Mouse (Mus musculus) kidney, embryonic 16.5 days (tissue): ENCODE measurements at regions not wholly inside any gene's neighbourhood (a gene's known extent, or its start where the extent isn't known, plus 50 kb on each side); places are given as distances from the start of the nearest gene placed in this dataset.

Source experiments
- ATAC-seq: fragments of 200-750 bp; cut with Nextera tagmentation; 2 replicates; pipeline ENCODE4 v1.8.0; 2017; ENCODE audit warnings: moderate TSS enrichment; ENCODE audit not compliant: low FRiP score, low TSS enrichment
- H3K27ac ChIP-seq: fragments of 300-500 bp; sonication (generic); 2 replicates; pipeline ENCODE4 v1.5.1; 2014; ENCODE audit warnings: low read length
- H3K27me3 ChIP-seq: fragments of 300-500 bp; sonication (generic); 2 replicates; pipeline ENCODE4 v1.6.1; 2014; ENCODE audit warnings: low read length, control low read depth, mixed read lengths; ENCODE audit not compliant: insufficient read depth
- H3K36me3 ChIP-seq: fragments of 300-500 bp; sonication (generic); 2 replicates; pipeline ENCODE4 v1.6.1; 2014; ENCODE audit warnings: low read length, control low read depth, mixed read lengths; ENCODE audit not compliant: insufficient read depth
- H3K4me1 ChIP-seq: fragments of 300-500 bp; sonication (generic); 2 replicates; pipeline ENCODE4 v1.6.1; 2014; ENCODE audit warnings: low read length, control low read depth, mixed read lengths; ENCODE audit not compliant: insufficient read depth
- H3K4me2 ChIP-seq: fragments of 300-500 bp; sonication (generic); replicated peaks from 2 replicates; pipeline ENCODE4 v1.6.1; 2014; ENCODE audit warnings: low read depth, low read length
- H3K4me3 ChIP-seq: fragments of 300-500 bp; sonication (generic); 2 replicates; pipeline ENCODE4 v1.5.1; 2014; ENCODE audit warnings: mild to moderate bottlenecking, low read length
- H3K9ac ChIP-seq: fragments of 300-500 bp; sonication (generic); replicated peaks from 2 replicates; pipeline ENCODE4 v1.6.1; 2014; ENCODE audit warnings: low read length
- H3K9me3 ChIP-seq: fragments of 300-500 bp; sonication (generic); 2 replicates; pipeline ENCODE4 v1.6.1; 2016; ENCODE audit warnings: low read length, control low read depth
- WGBS: fragments of 180-500 bp; shearing (Covaris S2); extraction: QIAGEN DNeasy Blood & Tissue Kit; methylation state at CpG from one replicate; pipeline ENCODE4 v1.1.7; 2014; 5-methylcytosine and 5-hydroxymethylcytosine counted together

DNA sequence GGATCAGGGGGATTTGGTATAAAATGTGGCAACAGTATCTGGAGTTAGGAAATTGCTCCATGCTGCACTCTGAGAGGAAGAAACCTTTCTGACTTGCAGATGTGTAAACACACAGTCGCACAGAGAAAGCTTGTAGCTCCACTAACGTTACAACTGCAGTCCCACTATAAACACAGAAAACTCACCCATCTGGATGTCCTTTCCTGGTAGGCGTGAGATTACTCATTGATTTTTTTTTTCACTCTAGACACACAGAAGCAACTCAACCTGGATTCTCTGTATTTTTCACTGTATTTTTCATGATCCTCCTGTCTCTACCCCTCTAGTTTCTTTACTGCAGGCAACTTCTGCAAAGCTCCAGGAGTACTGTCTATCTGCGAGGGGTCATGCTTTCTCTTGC lies 82.3 kb downstream of the Fam168b start:
- Histone ChIP-seq H3K4me3 (no peak overlapping the region), H3K9ac (no peak overlapping the region), H3K27me3 (no peaks in the 10 kb centered on the region), H3K9me3 (no peaks in the 10 kb centered on the region), H3K4me2 (no peak overlapping the region), H3K27ac (no peak overlapping the region), H3K4me1 (no peaks in the 10 kb centered on the region), H3K36me3 (no peaks in the 10 kb centered on the region)
- ATAC-seq = no peak
- 63% methylated on average over 4 of the region's 4 CpGs for WGBS

DNA sequence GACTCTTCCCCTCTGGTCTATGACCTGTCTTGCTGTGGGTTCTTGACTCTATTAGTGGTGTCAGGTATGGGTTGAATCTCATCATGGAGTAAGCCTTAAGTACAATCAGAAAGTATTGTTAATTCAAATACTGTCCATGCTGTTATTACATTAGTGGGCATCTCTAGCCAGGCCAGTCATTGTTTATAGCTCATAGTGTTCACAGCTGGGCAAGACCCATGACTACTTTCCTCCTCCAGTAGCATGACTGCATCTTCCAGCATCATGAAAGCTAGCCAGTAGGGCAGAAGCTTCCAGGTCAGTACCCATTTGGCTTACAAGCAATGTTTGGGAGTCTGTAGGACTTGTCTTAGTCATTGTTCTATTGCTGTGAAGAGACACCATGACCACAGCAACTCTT lies 81.4 kb downstream of the Fam168b start:
- H3K27ac ChIP-seq = no peak overlapping the region
- no peaks in the 10 kb centered on the region for H3K36me3 ChIP-seq
- no peak for ATAC-seq
- H3K9ac ChIP-seq = no peak overlapping the region
- no peak overlapping the region for H3K4me3 ChIP-seq
- no peak overlapping the region for H3K4me2 ChIP-seq
- H3K27me3 ChIP-seq = no peaks in the 10 kb centered on the region
- no peaks in the 10 kb centered on the region for H3K9me3 ChIP-seq
- no peaks in the 10 kb centered on the region for H3K4me1 ChIP-seq

DNA sequence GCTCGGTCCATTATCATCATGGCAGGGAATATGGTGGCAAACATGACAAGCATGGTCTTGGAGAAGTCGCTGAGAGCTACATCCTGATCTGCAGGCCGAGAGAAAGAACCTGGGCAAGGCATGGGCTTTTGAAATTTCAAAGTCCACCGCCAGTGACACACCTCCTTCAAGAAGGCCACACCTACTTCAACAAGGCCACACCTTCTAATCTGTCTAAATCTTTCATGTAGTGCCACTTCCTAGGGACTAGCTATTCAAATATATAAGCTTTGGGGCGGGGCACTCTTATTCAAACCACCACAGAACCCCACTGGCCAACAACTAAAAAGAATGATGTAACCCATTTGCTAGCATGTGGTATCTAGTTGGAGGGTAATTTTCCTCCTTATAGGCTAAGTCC lies 81.0 kb downstream of the Fam168b start:
- no peak for ATAC-seq
- no peaks in the 10 kb centered on the region for H3K27me3 ChIP-seq
- H3K36me3 ChIP-seq = no peaks in the 10 kb centered on the region
- no peak overlapping the region for H3K4me2 ChIP-seq
- H3K9me3 ChIP-seq = no peaks in the 10 kb centered on the region
- no peaks in the 10 kb centered on the region for H3K4me1 ChIP-seq
- WGBS = 91% methylated on average over 5 of the region's 5 CpGs
- H3K4me3 ChIP-seq = no peak overlapping the region
- no peak overlapping the region for H3K27ac ChIP-seq
- H3K9ac ChIP-seq = no peak overlapping the region
